Mouse (Mus musculus): Measurements from ENCODE around the gene Wdfy1. TPM values are rescaled to one million over a fixed set of nuclear protein-coding genes. Genes with fewer than 3 reads are reported as not detected.

Gene Wdfy1
- polyA plus RNA-seq, 2 experiments: 4.8 to 9.6 TPM

- Histone ChIP-seq H3K9me3 (ENCODE audit: control insufficient read depth, low read length) (no peaks in the 10 kb centered on the region), H3K27me3 (ENCODE audit: control insufficient read depth, insufficient read depth, low read length) (no peaks in the 10 kb centered on the region), H3K4me2 (ENCODE audit: low read depth) (no peak overlapping the region), H3K9ac (replicated peaks) (no peak overlapping the region), H3K27ac (no peak overlapping the region), H3K36me3 (replicated peaks; ENCODE audit: control insufficient read depth, insufficient read depth, low read depth) (no peaks in the 10 kb centered on the region), H3K4me1 (replicated peaks; ENCODE audit: control insufficient read depth in 2 of 2, insufficient read depth in 2 of 2, low read length in 1 of 2) (no peaks in the 10 kb centered on the region; a peak in 1 of 4 replicates), H3K4me3 (ENCODE audit: insufficient read depth in 1 of 2, low read depth in 2 of 2, low read length in 2 of 2) (no peak overlapping the region)
- TF ChIP-seq EP300 (IDR thresholded peaks at IDR 0.05; ENCODE audit: low read depth) (no peak), CTCF (IDR thresholded peaks at IDR 0.05; ENCODE audit: low read depth) (no peak)
- DNase-seq (ENCODE audit: low read depth in 3 of 3, low spot score in 3 of 3) (no peak), ATAC-seq (ENCODE audit: insufficient read depth) (no peak)
- 70% methylated on average over 13 of the region's 13 CpGs for WGBS (ENCODE audit: insufficient replicate concordance)
Measured at GRCm38 (mm10) chr1:79714152-79714923, 61.6 kb downstream of the Wdfy1 start.

- Histone ChIP-seq H3K36me3 (replicated peaks; ENCODE audit: control insufficient read depth, insufficient read depth, low read depth) (no peaks in the 10 kb centered on the region), H3K4me1 (replicated peaks; ENCODE audit: control insufficient read depth in 2 of 2, insufficient read depth in 2 of 2, low read length in 1 of 2) (no peaks in the 10 kb centered on the region; a peak in 1 of 4 replicates), H3K4me3 (ENCODE audit: insufficient read depth in 1 of 2, low read depth in 2 of 2, low read length in 2 of 2) (no peak overlapping the region), H3K9me3 (ENCODE audit: control insufficient read depth, low read length) (no peaks in the 10 kb centered on the region), H3K9ac (replicated peaks) (no peak overlapping the region), H3K27ac (no peak overlapping the region), H3K4me2 (ENCODE audit: low read depth) (no peak overlapping the region), H3K27me3 (ENCODE audit: control insufficient read depth, insufficient read depth, low read length) (no peaks in the 10 kb centered on the region)
- TF ChIP-seq CTCF (IDR thresholded peaks at IDR 0.05; ENCODE audit: low read depth) (no peak), EP300 (IDR thresholded peaks at IDR 0.05; ENCODE audit: low read depth) (no peak)
- ATAC-seq (ENCODE audit: insufficient read depth) (no peak), DNase-seq (ENCODE audit: low read depth in 3 of 3, low spot score in 3 of 3) (no peak)
- 63% methylated on average over 5 of the region's 5 CpGs for WGBS (ENCODE audit: insufficient replicate concordance)
Measured at GRCm38 (mm10) chr1:79713081-79713480, 62.9 kb downstream of the Wdfy1 start.

- H3K36me3 ChIP-seq (replicated peaks; ENCODE audit: control insufficient read depth, insufficient read depth, low read depth): no peaks in the 10 kb centered on the region
- H3K4me1 ChIP-seq (replicated peaks; ENCODE audit: control insufficient read depth in 2 of 2, insufficient read depth in 2 of 2, low read length in 1 of 2): no peaks in the 10 kb centered on the region; a peak in 1 of 4 replicates
- no peak for DNase-seq (ENCODE audit: low read depth in 3 of 3, low spot score in 3 of 3)
- WGBS (ENCODE audit: insufficient replicate concordance): 27% methylated on average over 18 of the region's 18 CpGs
- ATAC-seq (ENCODE audit: insufficient read depth): no peak
- TF ChIP-seq CTCF (IDR thresholded peaks at IDR 0.05; ENCODE audit: low read depth) (no peak), EP300 (IDR thresholded peaks at IDR 0.05; ENCODE audit: low read depth) (no peak)
- H3K4me2 ChIP-seq (ENCODE audit: low read depth): no peak overlapping the region
- no peaks in the 10 kb centered on the region for H3K9me3 ChIP-seq (ENCODE audit: control insufficient read depth, low read length)
- no peak overlapping the region for H3K9ac ChIP-seq (replicated peaks)
- H3K27ac ChIP-seq: no peak overlapping the region
- no peaks in the 10 kb centered on the region for H3K27me3 ChIP-seq (ENCODE audit: control insufficient read depth, insufficient read depth, low read length)
- no peak overlapping the region for H3K4me3 ChIP-seq (ENCODE audit: insufficient read depth in 1 of 2, low read depth in 2 of 2, low read length in 2 of 2)
Measured at GRCm38 (mm10) chr1:79711147-79712126, 64.5 kb downstream of the Wdfy1 start.

GRCm38 (mm10) chr1:79710678-79711077, 65.3 kb downstream of the Wdfy1 start:
- no peak overlapping the region for H3K9ac ChIP-seq (replicated peaks)
- H3K27me3 ChIP-seq (ENCODE audit: control insufficient read depth, insufficient read depth, low read length): no peaks in the 10 kb centered on the region
- TF ChIP-seq CTCF (IDR thresholded peaks at IDR 0.05; ENCODE audit: low read depth): no peak
- no peak for TF ChIP-seq EP300 (IDR thresholded peaks at IDR 0.05; ENCODE audit: low read depth)
- H3K4me1 ChIP-seq (replicated peaks; ENCODE audit: control insufficient read depth in 2 of 2, insufficient read depth in 2 of 2, low read length in 1 of 2): no peaks in the 10 kb centered on the region; a peak in 1 of 4 replicates
- 37% methylated on average over 4 of the region's 4 CpGs for WGBS (ENCODE audit: insufficient replicate concordance)
- ATAC-seq (ENCODE audit: insufficient read depth) (no peak), DNase-seq (ENCODE audit: low read depth in 3 of 3, low spot score in 3 of 3) (no peak)
- no peak overlapping the region for H3K4me2 ChIP-seq (ENCODE audit: low read depth)
- no peaks in the 10 kb centered on the region for H3K9me3 ChIP-seq (ENCODE audit: control insufficient read depth, low read length)
- H3K4me3 ChIP-seq (ENCODE audit: insufficient read depth in 1 of 2, low read depth in 2 of 2, low read length in 2 of 2): no peak overlapping the region
- no peak overlapping the region for H3K27ac ChIP-seq
- no peaks in the 10 kb centered on the region; the same call in 1 of the 2 replicates for H3K36me3 ChIP-seq (replicated peaks; ENCODE audit: control insufficient read depth, insufficient read depth, low read depth)

- DNase-seq (ENCODE audit: low read depth in 3 of 3, low spot score in 3 of 3) (no peak), ATAC-seq (ENCODE audit: insufficient read depth) (no peak)
- Histone ChIP-seq H3K9me3 (ENCODE audit: control insufficient read depth, low read length) (no peaks in the 10 kb centered on the region), H3K27me3 (ENCODE audit: control insufficient read depth, insufficient read depth, low read length) (no peaks in the 10 kb centered on the region), H3K4me1 (replicated peaks; ENCODE audit: control insufficient read depth in 2 of 2, insufficient read depth in 2 of 2, low read length in 1 of 2) (no peaks in the 10 kb centered on the region; a peak in 1 of 4 replicates), H3K27ac (no peak overlapping the region), H3K4me2 (ENCODE audit: low read depth) (no peak overlapping the region), H3K36me3 (replicated peaks; ENCODE audit: control insufficient read depth, insufficient read depth, low read depth) (no peaks in the 10 kb centered on the region; the same call in 1 of the 2 replicates), H3K9ac (replicated peaks) (no peak overlapping the region), H3K4me3 (ENCODE audit: insufficient read depth in 1 of 2, low read depth in 2 of 2, low read length in 2 of 2) (no peak overlapping the region)
- TF ChIP-seq EP300 (IDR thresholded peaks at IDR 0.05; ENCODE audit: low read depth) (no peak), CTCF (IDR thresholded peaks at IDR 0.05; ENCODE audit: low read depth) (no peak)
- WGBS (ENCODE audit: insufficient replicate concordance): 63% methylated on average over 8 of the region's 8 CpGs
Measured at GRCm38 (mm10) chr1:79710216-79710615, 65.7 kb downstream of the Wdfy1 start.
